Mouse (Mus musculus) stomach, embryonic 16.5 days (tissue): Measurements from ENCODE around the gene Ankrd24. TPM values are rescaled to one million over a fixed set of nuclear protein-coding genes. Genes with fewer than 3 reads are reported as not detected.
A peak's percentile ranks its signal among the peaks of the same experiment; 100 is the strongest.

ENCODE experiments used
- ATAC-seq: fragments of 200-750 bp; cut with Nextera tagmentation; 2 replicates; pipeline ENCODE4 v1.8.0; 2017; ENCODE audit warnings: moderate number of reproducible peaks, moderate TSS enrichment; ENCODE audit not compliant: insufficient read depth, low FRiP score
- H3K27ac ChIP-seq: fragments of 300-500 bp; sonication (generic); 2 replicates; pipeline ENCODE4 v1.5.1; 2014; ENCODE audit warnings: low read length
- H3K27me3 ChIP-seq: fragments of 300-500 bp; sonication (generic); 2 replicates; pipeline ENCODE4 v1.6.1; 2014; ENCODE audit warnings: low read length, control low read depth, mixed read lengths; ENCODE audit not compliant: control insufficient read depth, insufficient read depth
- H3K36me3 ChIP-seq: fragments of 300-500 bp; sonication (generic); 2 replicates; pipeline ENCODE4 v1.6.1; 2014; ENCODE audit warnings: low read length; ENCODE audit not compliant: control insufficient read depth, insufficient read depth
- H3K4me1 ChIP-seq: fragments of 300-500 bp; sonication (generic); 2 replicates; pipeline ENCODE4 v1.6.1; 2014; ENCODE audit warnings: low read length, control low read depth, mixed read lengths; ENCODE audit not compliant: control insufficient read depth, insufficient read depth
- H3K4me2 ChIP-seq: fragments of 300-500 bp; sonication (generic); 2 replicates; pipeline ENCODE4 v1.6.1; 2014; ENCODE audit warnings: low read depth, low read length, mixed read lengths
- H3K4me3 ChIP-seq: fragments of 300-500 bp; sonication (generic); replicated peaks from 2 replicates; pipeline ENCODE4 v1.5.1; 2014; ENCODE audit warnings: mild to moderate bottlenecking, low read length
- H3K9ac ChIP-seq: fragments of 300-500 bp; sonication (generic); 2 replicates; pipeline ENCODE4 v1.6.1; 2014; ENCODE audit warnings: low read length
- H3K9me3 ChIP-seq: fragments of 300-500 bp; sonication (generic); replicated peaks from 2 replicates; pipeline ENCODE4 v1.6.1; 2016; ENCODE audit warnings: low read length, control low read depth; ENCODE audit not compliant: control insufficient read depth
- WGBS: fragments of 180-500 bp; shearing (Covaris S2); extraction: QIAGEN DNeasy Blood & Tissue Kit; methylation state at CpG from one replicate; pipeline ENCODE4 v1.1.7; 2014; 5-methylcytosine and 5-hydroxymethylcytosine counted together
- polyA plus RNA-seq: library from polyadenylated mRNA; unstranded; fragments of >200 nt; fragmentation: Nextera tagmentation; extraction: Ambion mirVana; gene quantifications from 2 replicates; pipeline ENCODE4 v1.2.1, GENCODE M21; 2015

The Ankrd24 gene
- polyA plus RNA-seq, 1 experiment from 2014 or later: 11.1 TPM

- no peak for ATAC-seq
- Histone ChIP-seq H3K4me3 (no peak overlapping the region), H3K4me2 (no peak overlapping the region), H3K27ac (no peak overlapping the region), H3K9ac (no peak overlapping the region), H3K9me3 (no peaks in the 10 kb centered on the region), H3K36me3 (peaks cover 7% of the 10 kb centered on the region), H3K27me3 (no peaks in the 10 kb centered on the region), H3K4me1 (no peaks in the 10 kb centered on the region)
- 70% methylated on average over 5 of the region's 5 CpGs for WGBS
Measured at GRCm38 (mm10) chr10:81619976-81620375, 8.4 kb upstream of the Ankrd24 start.

GRCm38 (mm10) chr10:81620786-81621185, 7.6 kb upstream of the Ankrd24 start:
- H3K27me3 ChIP-seq: no peaks in the 10 kb centered on the region
- 48% methylated on average over 9 of the region's 9 CpGs for WGBS
- H3K4me3 ChIP-seq: no peak overlapping the region
- no peak overlapping the region for H3K27ac ChIP-seq
- H3K4me2 ChIP-seq: no peak overlapping the region
- H3K9me3 ChIP-seq: no peaks in the 10 kb centered on the region
- H3K9ac ChIP-seq: no peak overlapping the region
- H3K4me1 ChIP-seq: no peaks in the 10 kb centered on the region
- H3K36me3 ChIP-seq: peaks cover 7% of the 10 kb centered on the region
- ATAC-seq: no peak; the same call in 1 of the 2 replicates

- ATAC-seq: no peak; the same call in 1 of the 2 replicates
- H3K27ac ChIP-seq: no peak overlapping the region
- no peak overlapping the region for H3K4me3 ChIP-seq
- H3K36me3 ChIP-seq: peaks cover 10% of the 10 kb centered on the region
- no peak overlapping the region for H3K9ac ChIP-seq
- no peaks in the 10 kb centered on the region for H3K9me3 ChIP-seq
- 61% methylated on average over 8 of the region's 8 CpGs for WGBS
- no peaks in the 10 kb centered on the region for H3K27me3 ChIP-seq
- H3K4me1 ChIP-seq: peaks cover 19% of the 10 kb centered on the region
- H3K4me2 ChIP-seq: no peak overlapping the region
Measured at GRCm38 (mm10) chr10:81623441-81623840, 4.9 kb upstream of the Ankrd24 start.

GRCm38 (mm10) chr10:81626101-81626993, 2.0 kb upstream of the Ankrd24 start:
- ATAC-seq: no peak
- no peaks in the 10 kb centered on the region for H3K9me3 ChIP-seq
- WGBS: 86% methylated on average over 22 of the region's 22 CpGs
- H3K9ac ChIP-seq: peak overlapping the region; percentile 90
- H3K4me3 ChIP-seq: peak overlapping the region; percentile 81
- H3K27ac ChIP-seq: peak overlapping the region; percentile 96; the same call in 1 of the 2 replicates
- H3K4me1 ChIP-seq: peaks cover 19% of the 10 kb centered on the region
- no peaks in the 10 kb centered on the region for H3K27me3 ChIP-seq
- peaks cover 8% of the 10 kb centered on the region for H3K36me3 ChIP-seq
- H3K4me2 ChIP-seq: peak overlapping the region; percentile 83

GRCm38 (mm10) chr10:81626994-81627835, 1.1 kb upstream of the Ankrd24 start, which contains the start of gene Sirt6:
Gene Sirt6, minus strand, starts transcription at chr10:81627797.
- 4% methylated on average over 40 of the region's 40 CpGs for WGBS
- H3K36me3 ChIP-seq: peaks cover 7% of the 10 kb centered on the region
- H3K27ac ChIP-seq: peak within 1 kb of the TSS; percentile 96
- peak within 1 kb of the TSS; percentile 83 for H3K4me2 ChIP-seq
- H3K9ac ChIP-seq: peak within 1 kb of the TSS; percentile 90
- peaks cover 19% of the 10 kb centered on the region for H3K4me1 ChIP-seq
- no peaks in the 10 kb centered on the region for H3K27me3 ChIP-seq
- H3K4me3 ChIP-seq: peak within 1 kb of the TSS; percentile 81
- H3K9me3 ChIP-seq: no peaks in the 10 kb centered on the region
- peak; percentile 91 for ATAC-seq

- Histone ChIP-seq H3K4me2 (peak overlapping the region; percentile 83), H3K27ac (peak overlapping the region; percentile 96), H3K36me3 (peaks cover 3% of the 10 kb centered on the region; the same call in 1 of the 2 replicates), H3K4me3 (peak overlapping the region; percentile 81), H3K27me3 (no peaks in the 10 kb centered on the region), H3K4me1 (peaks cover 19% of the 10 kb centered on the region), H3K9ac (peak overlapping the region; percentile 90), H3K9me3 (no peaks in the 10 kb centered on the region)
- peak; percentile 9; the same call in 1 of the 2 replicates for ATAC-seq
- 40% methylated on average over 7 of the region's 7 CpGs for WGBS
Measured at GRCm38 (mm10) chr10:81627836-81628220, 512 bp upstream of the Ankrd24 start.

GRCm38 (mm10) chr10:81633253-81634099, 5.1 kb downstream of the Ankrd24 start:
- Histone ChIP-seq H3K36me3 (no peaks in the 10 kb centered on the region), H3K27me3 (no peaks in the 10 kb centered on the region), H3K4me1 (no peaks in the 10 kb centered on the region), H3K27ac (peak overlapping the region; percentile 47; the same call in 1 of the 2 replicates), H3K9me3 (no peaks in the 10 kb centered on the region), H3K4me2 (peak overlapping the region; percentile 78), H3K4me3 (peak overlapping the region; percentile 54), H3K9ac (peak overlapping the region; percentile 75)
- ATAC-seq: peak; percentile 95
- 2% methylated on average over 37 of the region's 37 CpGs for WGBS

GRCm38 (mm10) chr10:81636338-81636737, 8.0 kb downstream of the Ankrd24 start:
- Histone ChIP-seq H3K4me1 (peaks cover under 1% of the 10 kb centered on the region; the same call in 1 of the 2 replicates), H3K27ac (no peak overlapping the region), H3K9ac (no peak overlapping the region), H3K9me3 (no peaks in the 10 kb centered on the region), H3K4me3 (no peak overlapping the region), H3K27me3 (no peaks in the 10 kb centered on the region), H3K36me3 (no peaks in the 10 kb centered on the region), H3K4me2 (no peak overlapping the region)
- WGBS: 20% methylated on average over 8 of the region's 8 CpGs
- no peak for ATAC-seq
